Mouse (Mus musculus) G1E (cell line): ENCODE results near the gene Spata2.

Experiments used
- CTCF ChIP-seq: IDR thresholded peaks from 2 replicates; pipeline ENCODE4 v1.5.1; 2012; ENCODE audit warnings: low read depth, low read length, inconsistent platforms, mixed read lengths
- GATA1 ChIP-seq: IDR thresholded peaks from 2 replicates; pipeline ENCODE4 v1.6.1; 2012; ENCODE audit warnings: borderline replicate concordance, low read length, inconsistent platforms, mixed read lengths
- TAL1 ChIP-seq: conservative IDR thresholded peaks from 2 replicates; pipeline ENCODE4 v1.6.1; 2012; ENCODE audit warnings: low read depth, low read length, inconsistent platforms, mixed read lengths

- TF ChIP-seq CTCF, result no peak
- TF ChIP-seq TAL1, result no peak
- TF ChIP-seq GATA1, result no peak
These were observed 15.2 kb upstream of the Spata2 start for GRCm38 (mm10) chr2:167507719-167508385.
